Mouse (Mus musculus) gastrocnemius, postnatal 4 days (tissue): ENCODE data around the gene Trabd2b. TPM values are rescaled to one million over a fixed set of nuclear protein-coding genes. Genes with fewer than 3 reads are reported as not detected.

Experiments used
- DNase-seq, 2 experiments: peaks; one replicate each; pipeline ENCODE4 v3.0.0; 2021 to 2022; ENCODE audit warnings: low spot score in 2 of 2, mixed read lengths in 2 of 2
- total RNA-seq, 2 experiments: library from RNA; stranded (reverse); gene quantifications; 2 replicates each; pipeline ENCODE4 v1.2.3; 2021

Trabd2b gene
- total RNA-seq, 2 experiments from 2014 or later, result 3.1 to 3.8 TPM

GRCm38 (mm10) chr4:114595188-114595701 is 188.7 kb downstream of the Trabd2b start:
- peak; percentile 22 to 43 for DNase-seq

- DNase-seq, result no peak
Measured at GRCm38 (mm10) chr4:114599121-114599520, 192.6 kb downstream of the Trabd2b start.

- DNase-seq, result no peak
Measured at GRCm38 (mm10) chr4:114601201-114602009, 194.9 kb downstream of the Trabd2b start.

- DNase-seq, result no peak
Measured at GRCm38 (mm10) chr4:114605670-114606069, 199.1 kb downstream of the Trabd2b start.

GRCm38 (mm10) chr4:114607873-114608272 is 201.3 kb downstream of the Trabd2b start:
- no peak for DNase-seq

GRCm38 (mm10) chr4:114609297-114609696 is 202.8 kb downstream of the Trabd2b start:
- DNase-seq, result no peak

GRCm38 (mm10) chr4:114611166-114611929 is 204.8 kb downstream of the Trabd2b start:
- DNase-seq, result no peak

- DNase-seq, result no peak
Measured at GRCm38 (mm10) chr4:114612032-114612431, 205.5 kb downstream of the Trabd2b start.

- DNase-seq, result no peak
Measured at GRCm38 (mm10) chr4:114612827-114613226, 206.3 kb downstream of the Trabd2b start.

- no peak for DNase-seq
Measured at GRCm38 (mm10) chr4:114614086-114614485, 207.6 kb downstream of the Trabd2b start.

- no peak for DNase-seq
Measured at GRCm38 (mm10) chr4:114615765-114616164, 209.2 kb downstream of the Trabd2b start.

GRCm38 (mm10) chr4:114622929-114623328 is 216.4 kb downstream of the Trabd2b start:
- DNase-seq, result no peak

- no peak for DNase-seq
Measured at GRCm38 (mm10) chr4:114624114-114624910, 217.8 kb downstream of the Trabd2b start.

GRCm38 (mm10) chr4:114625357-114625756 is 218.8 kb downstream of the Trabd2b start:
- no peak for DNase-seq

- DNase-seq, result no peak
Measured at GRCm38 (mm10) chr4:114625920-114626319, 219.4 kb downstream of the Trabd2b start.

- no peak for DNase-seq
Measured at GRCm38 (mm10) chr4:114627674-114628293, 221.3 kb downstream of the Trabd2b start.

GRCm38 (mm10) chr4:114635889-114636288 is 229.4 kb downstream of the Trabd2b start:
- peak; percentile 36 to 69 for DNase-seq

- no peak for DNase-seq
Measured at GRCm38 (mm10) chr4:114636324-114636723, 229.8 kb downstream of the Trabd2b start.

GRCm38 (mm10) chr4:114637120-114637519 is 230.6 kb downstream of the Trabd2b start:
- no peak for DNase-seq

- no peak for DNase-seq
Measured at GRCm38 (mm10) chr4:114642469-114642868, 235.9 kb downstream of the Trabd2b start.
